Mouse (Mus musculus) stomach, adult 2 months (tissue): Measurements from ENCODE around the gene Vwa3b. TPM values are rescaled to one million over a fixed set of nuclear protein-coding genes. Genes with fewer than 3 reads are reported as not detected.

Experiments used
- polyA plus RNA-seq: library from polyadenylated mRNA; depleted of rRNA; stranded (reverse); fragments of >200 nt; gene quantifications from 2 replicates; pipeline ENCODE4 v1.2.3, GENCODE M21; 2012; rRNA removed

The Vwa3b gene
- 0.10 and 0.29 TPM in 2 replicates for polyA plus RNA-seq

DNA sequence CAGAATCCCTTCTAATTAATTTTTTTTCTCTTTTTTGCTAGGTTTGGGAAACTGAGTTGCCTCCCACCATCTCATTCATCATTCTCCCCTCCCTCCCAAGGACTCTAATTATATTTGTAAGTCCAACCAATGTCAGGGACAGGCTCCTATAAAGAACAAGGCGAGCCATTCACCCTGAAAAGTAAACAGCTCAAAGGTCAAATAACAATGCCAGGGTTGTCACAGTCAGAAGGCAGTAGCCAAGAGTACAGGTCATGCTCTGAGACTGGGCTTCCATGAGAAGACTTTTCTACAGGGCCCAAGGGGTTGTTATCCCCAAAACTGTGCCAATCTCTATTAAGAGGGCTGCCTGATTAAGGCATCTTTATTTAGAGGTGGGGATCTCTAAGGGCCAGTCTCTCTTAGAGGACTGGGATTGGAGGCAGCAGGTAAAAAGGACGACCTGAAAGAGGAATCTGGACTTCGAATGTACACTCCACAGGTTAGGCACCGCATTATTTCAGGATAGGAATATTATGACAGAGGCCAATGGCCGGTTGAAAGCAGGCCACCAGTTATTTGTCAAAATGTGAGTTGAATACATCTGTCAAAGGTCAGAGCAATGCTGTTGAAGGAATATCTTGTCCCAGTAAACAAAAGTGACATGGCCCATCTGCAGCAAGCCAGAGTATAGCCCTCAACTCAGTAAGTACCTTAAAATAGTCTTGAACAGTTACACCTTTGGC lies at the start of gene Vwa3b:
Gene Vwa3b, plus strand, starts transcription at position 635 of the 725 bp plus-strand sequence.

GRCm38 (mm10) chr1:37214144-37214543 lies 187.7 kb downstream of the Vwa3b start, which contains the start of gene Cnga3:
Gene Cnga3, plus strand, starts transcription at chr1:37214434.

Other genes with a start within 250 kb of the Vwa3b start
- 6.5 and 8.2 TPM in 2 replicates for gene Tmem131, start 82.9 kb upstream of the Vwa3b start, polyA plus RNA-seq
- 0.09 and 0.11 TPM in 2 replicates for gene Cnga3, start 187.8 kb downstream of the Vwa3b start, polyA plus RNA-seq